Mouse (Mus musculus) MN1 (cell line): ENCODE results near the gene Rundc3a.
A peak's percentile ranks its signal among the peaks of the same experiment; 100 is the strongest.

Experiments
- DNase-seq: peaks from one replicate; pipeline ENCODE4 v3.0.0-alpha.2; 2016; ENCODE audit warnings: low spot score

Gene Rundc3a

GRCm38 (mm10) chr11:102434816-102435705 is 41.9 kb downstream of the Rundc3a start:
- DNase-seq, result no peak

- peak; percentile 70 for DNase-seq
These were observed 42.7 kb downstream of the Rundc3a start for GRCm38 (mm10) chr11:102435754-102436470.

GRCm38 (mm10) chr11:102436471-102436790 is 43.2 kb downstream of the Rundc3a start:
- no peak for DNase-seq

GRCm38 (mm10) chr11:102437120-102438061 is 44.2 kb downstream of the Rundc3a start:
- DNase-seq, result no peak

- DNase-seq, result no peak
These were observed 45.2 kb downstream of the Rundc3a start for GRCm38 (mm10) chr11:102438212-102439092.

GRCm38 (mm10) chr11:102439093-102440082 is 46.2 kb downstream of the Rundc3a start:
- DNase-seq, result no peak

- no peak for DNase-seq
These were observed 47.1 kb downstream of the Rundc3a start for GRCm38 (mm10) chr11:102440255-102440654.

- DNase-seq, result no peak
These were observed 48.2 kb downstream of the Rundc3a start for GRCm38 (mm10) chr11:102441434-102441833.

GRCm38 (mm10) chr11:102442089-102442488 is 48.9 kb downstream of the Rundc3a start:
- DNase-seq, result no peak

- DNase-seq, result no peak
These were observed 50.5 kb downstream of the Rundc3a start for GRCm38 (mm10) chr11:102443740-102444139.

GRCm38 (mm10) chr11:102444321-102444720 is 51.1 kb downstream of the Rundc3a start:
- DNase-seq, result no peak

GRCm38 (mm10) chr11:102444781-102445180 is 51.6 kb downstream of the Rundc3a start:
- peak; percentile 72 for DNase-seq

GRCm38 (mm10) chr11:102445264-102445890 is 52.2 kb downstream of the Rundc3a start:
- peak; percentile 88 for DNase-seq

- DNase-seq, result peak; percentile 80
These were observed 52.7 kb downstream of the Rundc3a start for GRCm38 (mm10) chr11:102445891-102446361.

- peak; percentile 45 for DNase-seq
These were observed 53.6 kb downstream of the Rundc3a start for GRCm38 (mm10) chr11:102446581-102447461.

GRCm38 (mm10) chr11:102447497-102447896 is 54.3 kb downstream of the Rundc3a start, which contains the start of gene Fam171a2:
Fam171a2 (minus strand) TSS chr11:102447682.
- peak; percentile 80 for DNase-seq

GRCm38 (mm10) chr11:102448327-102448726 is 55.1 kb downstream of the Rundc3a start:
- DNase-seq, result no peak
